Mouse (Mus musculus) embryonic facial prominence, embryonic 12.5 days (tissue): ENCODE data around the gene Pik3r5. TPM values are rescaled to one million over a fixed set of nuclear protein-coding genes. Genes with fewer than 3 reads are reported as not detected.

Experiments used
- ATAC-seq: fragments of 200-750 bp; cut with Nextera tagmentation; 2 replicates; pipeline ENCODE4 v1.8.0; 2017; ENCODE audit not compliant: insufficient number of reproducible peaks, insufficient read depth, low FRiP score, low TSS enrichment
- H3K27ac ChIP-seq: fragments of 300-500 bp; sonication (generic); 2 replicates; pipeline ENCODE4 v1.5.1; 2016; ENCODE audit warnings: mild to moderate bottlenecking
- H3K27me3 ChIP-seq: fragments of 300-500 bp; sonication (generic); 2 replicates; pipeline ENCODE4 v1.6.1; 2016; ENCODE audit warnings: mild to moderate bottlenecking, moderate library complexity
- H3K36me3 ChIP-seq: fragments of 300-500 bp; sonication (generic); 2 replicates; pipeline ENCODE4 v1.6.1; 2016; ENCODE audit warnings: mild to moderate bottlenecking
- H3K4me1 ChIP-seq: fragments of 300-500 bp; sonication (generic); 2 replicates; pipeline ENCODE4 v1.6.1; 2016
- H3K4me2 ChIP-seq: fragments of 300-500 bp; sonication (generic); replicated peaks from 2 replicates; pipeline ENCODE4 v1.6.1; 2016; ENCODE audit warnings: mild to moderate bottlenecking, moderate library complexity
- H3K4me3 ChIP-seq: fragments of 300-500 bp; sonication (generic); 2 replicates; pipeline ENCODE4 v1.5.1; 2016; ENCODE audit warnings: mild to moderate bottlenecking
- H3K9ac ChIP-seq: fragments of 300-500 bp; sonication (generic); 2 replicates; pipeline ENCODE4 v1.6.1; 2016; ENCODE audit warnings: mild to moderate bottlenecking, moderate library complexity
- H3K9me3 ChIP-seq: fragments of 300-500 bp; sonication (generic); 2 replicates; pipeline ENCODE4 v1.6.1; 2016; ENCODE audit warnings: mild to moderate bottlenecking, moderate library complexity
- WGBS: fragments of 180-500 bp; shearing (Covaris S2); methylation state at CpG from one replicate; pipeline ENCODE4 v1.1.7; 2016; 5-methylcytosine and 5-hydroxymethylcytosine counted together
- polyA plus RNA-seq: library from polyadenylated mRNA; unstranded; fragments of >200 nt; fragmentation: Nextera tagmentation; extraction: Ambion mirVana; gene quantifications from 2 replicates; pipeline ENCODE4 v1.2.1, GENCODE M21; 2016

Gene Pik3r5
- polyA plus RNA-seq, 1 experiment from 2014 or later, result 0.70 TPM

- no peak overlapping the region for H3K4me2 ChIP-seq
- H3K36me3 ChIP-seq, result no peaks in the 10 kb centered on the region
- no peak overlapping the region for H3K27ac ChIP-seq
- no peaks in the 10 kb centered on the region for H3K9me3 ChIP-seq
- H3K4me3 ChIP-seq, result no peak overlapping the region
- H3K27me3 ChIP-seq, result peaks cover 30% of the 10 kb centered on the region
- WGBS, result 80% methylated on average over 8 of the region's 8 CpGs
- H3K4me1 ChIP-seq, result peaks cover 2% of the 10 kb centered on the region; the same call in 1 of the 2 replicates
- no peak for ATAC-seq
- no peak overlapping the region for H3K9ac ChIP-seq
Observed at GRCm38 (mm10) chr11:68405576-68405975, 26.3 kb upstream of the Pik3r5 start.

- no peaks in the 10 kb centered on the region for H3K36me3 ChIP-seq
- H3K4me1 ChIP-seq, result no peaks in the 10 kb centered on the region
- H3K27me3 ChIP-seq, result peaks cover 11% of the 10 kb centered on the region
- no peak overlapping the region for H3K27ac ChIP-seq
- 68% methylated on average over 11 of the region's 11 CpGs for WGBS
- H3K9ac ChIP-seq, result no peak overlapping the region
- ATAC-seq, result no peak
- no peak overlapping the region for H3K4me2 ChIP-seq
- no peaks in the 10 kb centered on the region for H3K9me3 ChIP-seq
- H3K4me3 ChIP-seq, result no peak overlapping the region
Observed at GRCm38 (mm10) chr11:68407266-68407926, 24.5 kb upstream of the Pik3r5 start.

GRCm38 (mm10) chr11:68408127-68408526 lies 23.8 kb upstream of the Pik3r5 start:
- Histone ChIP-seq H3K9ac (no peak overlapping the region), H3K4me3 (no peak overlapping the region), H3K4me1 (no peaks in the 10 kb centered on the region), H3K36me3 (no peaks in the 10 kb centered on the region), H3K27ac (no peak overlapping the region), H3K4me2 (no peak overlapping the region), H3K27me3 (peaks cover 5% of the 10 kb centered on the region; the same call in 1 of the 2 replicates), H3K9me3 (no peaks in the 10 kb centered on the region)
- WGBS, result 55% methylated on average over 2 of the region's 2 CpGs
- ATAC-seq, result 0 out of 2 replicates have a peak, but pooled peaks have one; percentile 36

GRCm38 (mm10) chr11:68417001-68417400 lies 14.9 kb upstream of the Pik3r5 start:
- Histone ChIP-seq H3K27me3 (no peaks in the 10 kb centered on the region), H3K27ac (no peak overlapping the region), H3K9me3 (no peaks in the 10 kb centered on the region), H3K36me3 (no peaks in the 10 kb centered on the region), H3K4me2 (no peak overlapping the region), H3K9ac (no peak overlapping the region), H3K4me1 (no peaks in the 10 kb centered on the region), H3K4me3 (no peak overlapping the region)
- no peak for ATAC-seq
- 60% methylated on average over 3 of the region's 3 CpGs for WGBS

GRCm38 (mm10) chr11:68417831-68418230 lies 14.1 kb upstream of the Pik3r5 start:
- H3K4me1 ChIP-seq, result no peaks in the 10 kb centered on the region
- ATAC-seq, result no peak
- H3K27ac ChIP-seq, result no peak overlapping the region
- H3K4me3 ChIP-seq, result no peak overlapping the region
- H3K9ac ChIP-seq, result no peak overlapping the region
- no peaks in the 10 kb centered on the region for H3K9me3 ChIP-seq
- WGBS, result 48% methylated on average over 9 of the region's 9 CpGs
- no peak overlapping the region for H3K4me2 ChIP-seq
- H3K36me3 ChIP-seq, result no peaks in the 10 kb centered on the region
- peaks cover under 1% of the 10 kb centered on the region; the same call in 1 of the 2 replicates for H3K27me3 ChIP-seq

GRCm38 (mm10) chr11:68425492-68426315 lies 6.2 kb upstream of the Pik3r5 start:
- 17% methylated on average over 8 of the region's 8 CpGs for WGBS
- peaks cover 7% of the 10 kb centered on the region for H3K27me3 ChIP-seq
- no peaks in the 10 kb centered on the region for H3K9me3 ChIP-seq
- no peak overlapping the region for H3K9ac ChIP-seq
- no peak overlapping the region for H3K4me3 ChIP-seq
- no peak for ATAC-seq
- H3K27ac ChIP-seq, result no peak overlapping the region
- H3K4me1 ChIP-seq, result peaks cover 17% of the 10 kb centered on the region
- H3K36me3 ChIP-seq, result no peaks in the 10 kb centered on the region
- no peak overlapping the region for H3K4me2 ChIP-seq

- Histone ChIP-seq H3K4me1 (peaks cover 20% of the 10 kb centered on the region), H3K27me3 (peaks cover 20% of the 10 kb centered on the region), H3K4me3 (no peak overlapping the region), H3K36me3 (no peaks in the 10 kb centered on the region), H3K9ac (no peak overlapping the region), H3K27ac (no peak overlapping the region), H3K9me3 (no peaks in the 10 kb centered on the region), H3K4me2 (no peak overlapping the region)
- ATAC-seq, result no peak
- WGBS, result 74% methylated on average over 5 of the region's 5 CpGs
Observed at GRCm38 (mm10) chr11:68427083-68427570, 4.8 kb upstream of the Pik3r5 start.

- H3K4me1 ChIP-seq, result peaks cover 23% of the 10 kb centered on the region
- peaks cover 30% of the 10 kb centered on the region for H3K27me3 ChIP-seq
- no peak overlapping the region for H3K4me2 ChIP-seq
- no peaks in the 10 kb centered on the region for H3K36me3 ChIP-seq
- no peak for ATAC-seq
- 57% methylated on average over 5 of the region's 5 CpGs for WGBS
- H3K4me3 ChIP-seq, result no peak overlapping the region
- no peak overlapping the region for H3K9ac ChIP-seq
- no peaks in the 10 kb centered on the region for H3K9me3 ChIP-seq
- H3K27ac ChIP-seq, result no peak overlapping the region
Observed at GRCm38 (mm10) chr11:68430662-68431061, 1.3 kb upstream of the Pik3r5 start.

GRCm38 (mm10) chr11:68432361-68433021 lies 570 bp downstream of the Pik3r5 start:
- Histone ChIP-seq H3K4me1 (peaks cover 9% of the 10 kb centered on the region; the same call in 1 of the 2 replicates), H3K27ac (no peak overlapping the region), H3K4me3 (peak overlapping the region; percentile 49), H3K36me3 (no peaks in the 10 kb centered on the region), H3K9me3 (no peaks in the 10 kb centered on the region), H3K9ac (peak overlapping the region; percentile 47), H3K27me3 (peaks cover 30% of the 10 kb centered on the region), H3K4me2 (peak overlapping the region; percentile 59)
- 34% methylated on average over 23 of the region's 23 CpGs for WGBS
- ATAC-seq, result 0 out of 2 replicates have a peak, but pooled peaks have one; percentile 42

- WGBS, result 85% methylated on average over 5 of the region's 5 CpGs
- Histone ChIP-seq H3K27me3 (peaks cover 30% of the 10 kb centered on the region), H3K4me2 (no peak overlapping the region), H3K4me1 (peaks cover 9% of the 10 kb centered on the region; the same call in 1 of the 2 replicates), H3K4me3 (no peak overlapping the region), H3K36me3 (no peaks in the 10 kb centered on the region), H3K9me3 (no peaks in the 10 kb centered on the region), H3K27ac (no peak overlapping the region), H3K9ac (no peak overlapping the region)
- no peak for ATAC-seq
Observed at GRCm38 (mm10) chr11:68433534-68433933, 1.6 kb downstream of the Pik3r5 start.

- no peak for ATAC-seq
- 84% methylated on average over 2 of the region's 2 CpGs for WGBS
- H3K9ac ChIP-seq, result no peak overlapping the region
- H3K27ac ChIP-seq, result no peak overlapping the region
- peaks cover 9% of the 10 kb centered on the region; the same call in 1 of the 2 replicates for H3K4me1 ChIP-seq
- no peak overlapping the region for H3K4me2 ChIP-seq
- H3K9me3 ChIP-seq, result no peaks in the 10 kb centered on the region
- H3K4me3 ChIP-seq, result no peak overlapping the region
- H3K27me3 ChIP-seq, result peaks cover 30% of the 10 kb centered on the region
- H3K36me3 ChIP-seq, result no peaks in the 10 kb centered on the region
Observed at GRCm38 (mm10) chr11:68434697-68435096, 2.8 kb downstream of the Pik3r5 start.
